Mouse (Mus musculus): ENCODE results near the gene Tmem9b. TPM values are rescaled to one million over a fixed set of nuclear protein-coding genes. Genes with fewer than 3 reads are reported as not detected.

Gene Tmem9b
- polyA plus RNA-seq, 1 experiment: 53.9 TPM

GRCm38 (mm10) chr7:109704016-109704377 is 48.7 kb downstream of the Tmem9b start:
- no peak for TF ChIP-seq POLR2A (IDR thresholded peaks at IDR 0.05; ENCODE audit: low read depth, low read length)
- WGBS: 2% methylated on average over 17 of the region's 17 CpGs
- H3K4me1 ChIP-seq (ENCODE audit: control insufficient read depth, insufficient read depth, insufficient read length, low read length): peaks cover 8% of the 10 kb centered on the region; the same call in 1 of the 2 replicates

GRCm38 (mm10) chr7:109703190-109704015 is 49.3 kb downstream of the Tmem9b start, which contains the start of the genes St5 and Akip1:
TSS of gene St5 (minus strand) at chr7:109703605.
TSS of gene Akip1 (plus strand) at chr7:109703690.
- peak within 1 kb of the TSS; percentile 19; the same call in 1 of the 2 replicates for H3K27ac ChIP-seq (ENCODE audit: insufficient read depth, low read depth, low read length)
- TF ChIP-seq POLR2A (IDR thresholded peaks at IDR 0.05; ENCODE audit: low read depth, low read length): peak; percentile 70
- TF ChIP-seq CTCF (IDR thresholded peaks at IDR 0.05; ENCODE audit: extremely low read depth, insufficient read length, insufficient replicate concordance, low read depth, low read length): no peak
- 2% methylated on average over 61 of the region's 61 CpGs for WGBS
- peaks cover 8% of the 10 kb centered on the region; the same call in 1 of the 2 replicates for H3K4me1 ChIP-seq (ENCODE audit: control insufficient read depth, insufficient read depth, insufficient read length, low read length)
- H3K36me3 ChIP-seq (ENCODE audit: control insufficient read depth, insufficient read depth, low read length): 0 out of 2 replicates have a peak, but pooled peaks cover 2% of the 10 kb centered on the region
- peak within 1 kb of the TSS; percentile 97 for H3K4me3 ChIP-seq (ENCODE audit: low read depth, low read length)
- H3K27me3 ChIP-seq (ENCODE audit: control insufficient read depth, insufficient read depth, low read length): no peaks in the 10 kb centered on the region

More at GRCm38 (mm10) chr7:109704016-109704377, 48.7 kb downstream of the Tmem9b start:
- peak overlapping the region; percentile 19; the same call in 1 of the 2 replicates for H3K27ac ChIP-seq (ENCODE audit: insufficient read depth, low read depth, low read length)
- H3K4me3 ChIP-seq (ENCODE audit: low read depth, low read length): peak overlapping the region; percentile 97
- peaks cover 4% of the 10 kb centered on the region; the same call in 1 of the 2 replicates for H3K36me3 ChIP-seq (ENCODE audit: control insufficient read depth, insufficient read depth, low read length)
- H3K27me3 ChIP-seq (ENCODE audit: control insufficient read depth, insufficient read depth, low read length): no peaks in the 10 kb centered on the region

- peaks cover 8% of the 10 kb centered on the region; the same call in 1 of the 2 replicates for H3K4me1 ChIP-seq (ENCODE audit: control insufficient read depth, insufficient read depth, insufficient read length, low read length)
- H3K36me3 ChIP-seq (ENCODE audit: control insufficient read depth, insufficient read depth, low read length): 0 out of 2 replicates have a peak, but pooled peaks cover 2% of the 10 kb centered on the region
- 79% methylated on average over 4 of the region's 4 CpGs for WGBS
- H3K27me3 ChIP-seq (ENCODE audit: control insufficient read depth, insufficient read depth, low read length): no peaks in the 10 kb centered on the region
- TF ChIP-seq CTCF (IDR thresholded peaks at IDR 0.05; ENCODE audit: extremely low read depth, insufficient read length, insufficient replicate concordance, low read depth, low read length) (no peak), POLR2A (IDR thresholded peaks at IDR 0.05; ENCODE audit: low read depth, low read length) (no peak)
- no peak overlapping the region for H3K4me3 ChIP-seq (ENCODE audit: low read depth, low read length)
- H3K27ac ChIP-seq (ENCODE audit: insufficient read depth, low read depth, low read length): no peak overlapping the region
These were observed 50.0 kb downstream of the Tmem9b start for GRCm38 (mm10) chr7:109702721-109703120.

DNA sequence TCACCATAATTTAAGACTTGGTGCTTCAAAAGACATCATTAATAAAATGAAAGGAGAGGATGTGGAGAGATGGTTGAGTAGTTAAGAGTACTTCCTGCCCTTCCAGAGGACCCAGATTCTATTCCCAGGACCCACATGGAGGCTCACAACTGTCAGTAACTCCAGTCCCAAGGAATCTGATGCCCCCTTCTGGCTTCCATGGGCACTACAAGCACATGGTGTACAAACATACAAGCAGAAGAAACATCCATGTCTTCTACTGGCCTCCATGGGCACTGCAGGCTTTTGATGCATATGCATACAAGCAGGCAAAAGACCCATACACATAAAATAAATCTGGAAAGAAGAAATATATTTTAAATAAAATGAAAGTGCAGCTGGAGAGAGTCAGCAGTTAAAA is 52.5 kb downstream of the Tmem9b start:
- Histone ChIP-seq H3K27ac (ENCODE audit: insufficient read depth, low read depth, low read length) (no peak overlapping the region), H3K4me3 (ENCODE audit: low read depth, low read length) (no peak overlapping the region), H3K36me3 (ENCODE audit: control insufficient read depth, insufficient read depth, low read length) (no peaks in the 10 kb centered on the region), H3K27me3 (ENCODE audit: control insufficient read depth, insufficient read depth, low read length) (no peaks in the 10 kb centered on the region), H3K4me1 (ENCODE audit: control insufficient read depth, insufficient read depth, insufficient read length, low read length) (peaks cover 8% of the 10 kb centered on the region; the same call in 1 of the 2 replicates)
- no peak for TF ChIP-seq POLR2A (IDR thresholded peaks at IDR 0.05; ENCODE audit: low read depth, low read length)
- TF ChIP-seq CTCF (IDR thresholded peaks at IDR 0.05; ENCODE audit: extremely low read depth, insufficient read length, insufficient replicate concordance, low read depth, low read length): no peak

DNA sequence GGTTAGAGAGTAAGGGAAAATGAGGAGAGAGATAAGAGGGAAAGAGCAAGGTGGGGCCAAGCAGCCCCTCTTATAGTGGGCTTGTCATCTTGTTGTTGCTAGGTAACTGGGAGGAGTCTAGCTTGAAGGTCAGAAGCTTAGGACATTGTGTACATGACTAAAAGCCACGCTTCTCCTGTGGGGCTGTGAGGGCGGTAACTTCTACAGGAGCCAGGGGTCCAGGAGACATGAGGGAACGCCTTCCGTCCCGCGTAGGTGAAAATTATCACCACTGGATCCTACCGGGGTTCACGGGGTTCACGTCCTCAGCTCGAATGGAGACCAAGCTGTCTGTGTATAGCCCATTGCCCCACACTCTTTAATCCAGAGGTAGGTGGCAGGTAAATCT is 57.3 kb downstream of the Tmem9b start:
- Histone ChIP-seq H3K4me1 (ENCODE audit: control insufficient read depth, insufficient read depth, insufficient read length, low read length) (no peaks in the 10 kb centered on the region), H3K27me3 (ENCODE audit: control insufficient read depth, insufficient read depth, low read length) (no peaks in the 10 kb centered on the region), H3K27ac (ENCODE audit: insufficient read depth, low read depth, low read length) (no peak overlapping the region), H3K4me3 (ENCODE audit: low read depth, low read length) (no peak overlapping the region), H3K36me3 (ENCODE audit: control insufficient read depth, insufficient read depth, low read length) (no peaks in the 10 kb centered on the region)
- TF ChIP-seq CTCF (IDR thresholded peaks at IDR 0.05; ENCODE audit: extremely low read depth, insufficient read length, insufficient replicate concordance, low read depth, low read length) (no peak), POLR2A (IDR thresholded peaks at IDR 0.05; ENCODE audit: low read depth, low read length) (no peak)
- 91% methylated on average over 10 of the region's 10 CpGs for WGBS

- Histone ChIP-seq H3K4me3 (ENCODE audit: low read depth, low read length) (no peak overlapping the region), H3K36me3 (ENCODE audit: control insufficient read depth, insufficient read depth, low read length) (no peaks in the 10 kb centered on the region), H3K27me3 (ENCODE audit: control insufficient read depth, insufficient read depth, low read length) (no peaks in the 10 kb centered on the region), H3K4me1 (ENCODE audit: control insufficient read depth, insufficient read depth, insufficient read length, low read length) (no peaks in the 10 kb centered on the region), H3K27ac (ENCODE audit: insufficient read depth, low read depth, low read length) (no peak overlapping the region)
- TF ChIP-seq POLR2A (IDR thresholded peaks at IDR 0.05; ENCODE audit: low read depth, low read length): no peak
- TF ChIP-seq CTCF (IDR thresholded peaks at IDR 0.05; ENCODE audit: extremely low read depth, insufficient read length, insufficient replicate concordance, low read depth, low read length): no peak
- 83% methylated on average over 13 of the region's 13 CpGs for WGBS
These were observed 57.9 kb downstream of the Tmem9b start for GRCm38 (mm10) chr7:109694576-109695338.

GRCm38 (mm10) chr7:109690961-109691360 is 61.7 kb downstream of the Tmem9b start:
- WGBS: 75% methylated on average over 5 of the region's 5 CpGs
- no peak overlapping the region for H3K4me3 ChIP-seq (ENCODE audit: low read depth, low read length)
- no peaks in the 10 kb centered on the region for H3K4me1 ChIP-seq (ENCODE audit: control insufficient read depth, insufficient read depth, insufficient read length, low read length)
- H3K36me3 ChIP-seq (ENCODE audit: control insufficient read depth, insufficient read depth, low read length): no peaks in the 10 kb centered on the region
- H3K27me3 ChIP-seq (ENCODE audit: control insufficient read depth, insufficient read depth, low read length): no peaks in the 10 kb centered on the region
- TF ChIP-seq CTCF (IDR thresholded peaks at IDR 0.05; ENCODE audit: extremely low read depth, insufficient read length, insufficient replicate concordance, low read depth, low read length) (no peak), POLR2A (IDR thresholded peaks at IDR 0.05; ENCODE audit: low read depth, low read length) (no peak)
- H3K27ac ChIP-seq (ENCODE audit: insufficient read depth, low read depth, low read length): no peak overlapping the region

Measured in small intestine, adult 2 months (tissue).